Comparison of ENCODE assay signal across 16 mouse cellular contexts in the genomic region with DNA sequence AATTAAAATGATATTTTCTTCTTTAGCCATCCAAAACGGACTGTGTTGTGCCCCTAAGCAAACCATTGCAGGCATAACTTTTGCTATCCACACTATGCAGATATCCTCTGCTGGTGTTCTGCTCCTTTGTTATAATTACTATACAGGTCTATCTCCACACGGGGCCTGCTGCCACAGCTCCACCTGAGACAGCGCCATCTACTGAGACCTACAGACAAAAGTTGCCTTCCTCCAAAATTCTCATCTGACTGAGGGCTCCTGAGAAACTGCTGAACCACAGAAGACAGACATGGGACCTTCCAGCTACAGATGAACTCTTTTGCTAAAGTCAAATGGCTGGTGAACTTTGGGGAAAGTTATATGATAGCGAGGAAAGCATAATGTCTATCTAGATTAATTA. TPM values are rescaled to one million over a fixed set of nuclear protein-coding genes. Genes with fewer than 3 reads are reported as not detected.
"Had no signal": no experiment of that assay in that cellular context is flagged by ENCODE, and none has a peak within 500 bp of the region (broad histone marks: within the 10 kb centered on the region; RNA-seq: fewer than 3 reads in every experiment).

No protein-coding gene starts in this region.

RNA-seq across cellular contexts. Expression of a gene that starts 47.1 kb away (rescaled TPM):
- total RNA-seq: layer of hippocampus, postnatal 25 days; left cerebral cortex, adult 2 months; left cerebral cortex, postnatal 14 days; monocyte, adult 5-6 weeks had no signal
- polyA plus RNA-seq: kidney, embryonic 14.5 days; limb, embryonic 10.5 days; limb, embryonic 14.5 days; liver, embryonic 12.5 days; liver, embryonic 16.5 days; lung, embryonic 14.5 days; macrophage; midbrain, embryonic 11.5 days; midbrain, embryonic 15.5 days; neural tube, embryonic 13.5 days; stomach, embryonic 14.5 days; testis, adult 2 months had no signal
